Mouse (Mus musculus): ENCODE data around the gene Olfr668.

DNA sequence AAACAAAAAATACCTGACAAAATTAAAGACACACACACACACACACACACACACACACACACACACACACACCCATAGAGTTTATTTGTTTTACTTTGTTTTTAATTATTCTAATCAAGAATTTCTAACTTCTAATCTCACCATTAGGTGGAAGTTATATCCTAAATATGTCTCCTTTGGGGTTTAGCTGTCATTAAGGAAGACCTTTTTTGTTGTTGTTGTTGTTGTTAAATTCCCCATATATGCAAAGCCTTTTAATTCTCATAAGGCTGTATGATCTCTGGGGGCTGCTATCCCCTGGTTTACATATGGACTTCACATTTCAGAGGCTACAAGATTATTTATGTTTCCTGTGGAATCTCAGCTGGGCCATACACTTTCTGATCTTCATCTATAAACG, 6.1 kb upstream of the Olfr668 start, which contains the start of gene Olfr669:
- no peak for TF ChIP-seq CTCF (IDR thresholded peaks at IDR 0.05; ENCODE audit: low read depth)
- no peak for TF ChIP-seq EP300 (optimal IDR thresholded peaks at IDR 0.05)
